Mouse (Mus musculus) heart, postnatal 36 days (tissue): ENCODE data around the gene Cxcl14. TPM values are rescaled to one million over a fixed set of nuclear protein-coding genes. Genes with fewer than 3 reads are reported as not detected.

Source experiments
- DNase-seq, 2 experiments: peaks; one replicate each; pipeline ENCODE4 v3.0.0; 2021 to 2022
- intact Hi-C: fragments of 180-260 bp; cut with DNase I; formaldehyde crosslinking; loops from one replicate; pipeline ENCODE4 v1.15.1; 2025
- total RNA-seq, 2 experiments: library from RNA; stranded (reverse); gene quantifications; 2 replicates each; pipeline ENCODE4 v1.2.3; 2021

The Cxcl14 gene
- total RNA-seq, 2 experiments from 2014 or later = 3.1 to 5.9 TPM

- no peak for DNase-seq
- intact Hi-C loops = no loop called here
Observed at GRCm38 (mm10) chr13:56253379-56253778, 43.0 kb downstream of the Cxcl14 start.

GRCm38 (mm10) chr13:56252783-56253182, 43.6 kb downstream of the Cxcl14 start:
- intact Hi-C loops = no loop called here

DNA sequence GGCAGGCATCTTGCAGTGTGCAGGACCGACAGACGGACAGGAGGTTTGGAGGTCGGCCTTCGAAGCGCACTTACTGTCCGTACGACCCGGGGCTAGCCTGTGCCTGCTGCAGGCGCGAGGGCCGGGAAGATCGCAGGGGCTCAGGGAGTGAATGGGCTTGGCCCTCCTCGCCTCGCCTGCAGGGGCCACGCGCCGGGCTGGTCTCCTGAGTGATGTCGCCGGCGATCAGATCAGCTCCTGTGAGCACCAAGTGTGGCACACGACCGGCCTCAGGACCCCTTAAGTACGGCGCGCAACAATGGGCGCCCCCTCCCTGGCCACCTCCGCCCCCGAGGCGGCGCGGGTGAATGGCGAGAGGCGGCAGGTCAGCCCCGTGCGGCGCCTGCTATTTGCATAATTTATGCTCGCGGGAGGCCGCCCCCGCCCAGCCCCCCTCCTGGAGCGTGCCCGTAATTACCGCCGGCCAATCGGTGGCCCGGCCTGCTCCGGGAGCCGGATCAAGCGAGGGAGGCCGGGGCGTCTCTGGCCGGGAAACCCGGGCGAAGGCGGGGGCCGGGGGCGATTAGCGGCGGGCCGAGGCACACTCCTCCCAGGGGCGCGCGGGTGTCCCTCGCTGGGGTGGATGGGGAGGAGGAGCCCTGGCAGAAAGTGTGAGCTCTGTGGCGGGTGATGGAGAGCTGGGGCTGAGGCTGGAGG, 44.3 kb downstream of the Cxcl14 start, which contains the start of gene Neurog1:
Gene Neurog1, minus strand, starts transcription at position 240 of the 696 bp plus-strand sequence.
- intact Hi-C loops = no loop called here
- no peak for DNase-seq

More at GRCm38 (mm10) chr13:56252783-56253182, 43.6 kb downstream of the Cxcl14 start:
- DNase-seq = no peak

GRCm38 (mm10) chr13:56251176-56251923, 45.0 kb downstream of the Cxcl14 start:
- intact Hi-C loops = no loop called here

GRCm38 (mm10) chr13:56250551-56251161, 45.7 kb downstream of the Cxcl14 start:
- intact Hi-C loops = no loop called here
- DNase-seq = no peak

More at GRCm38 (mm10) chr13:56251176-56251923, 45.0 kb downstream of the Cxcl14 start:
- DNase-seq = no peak

DNA sequence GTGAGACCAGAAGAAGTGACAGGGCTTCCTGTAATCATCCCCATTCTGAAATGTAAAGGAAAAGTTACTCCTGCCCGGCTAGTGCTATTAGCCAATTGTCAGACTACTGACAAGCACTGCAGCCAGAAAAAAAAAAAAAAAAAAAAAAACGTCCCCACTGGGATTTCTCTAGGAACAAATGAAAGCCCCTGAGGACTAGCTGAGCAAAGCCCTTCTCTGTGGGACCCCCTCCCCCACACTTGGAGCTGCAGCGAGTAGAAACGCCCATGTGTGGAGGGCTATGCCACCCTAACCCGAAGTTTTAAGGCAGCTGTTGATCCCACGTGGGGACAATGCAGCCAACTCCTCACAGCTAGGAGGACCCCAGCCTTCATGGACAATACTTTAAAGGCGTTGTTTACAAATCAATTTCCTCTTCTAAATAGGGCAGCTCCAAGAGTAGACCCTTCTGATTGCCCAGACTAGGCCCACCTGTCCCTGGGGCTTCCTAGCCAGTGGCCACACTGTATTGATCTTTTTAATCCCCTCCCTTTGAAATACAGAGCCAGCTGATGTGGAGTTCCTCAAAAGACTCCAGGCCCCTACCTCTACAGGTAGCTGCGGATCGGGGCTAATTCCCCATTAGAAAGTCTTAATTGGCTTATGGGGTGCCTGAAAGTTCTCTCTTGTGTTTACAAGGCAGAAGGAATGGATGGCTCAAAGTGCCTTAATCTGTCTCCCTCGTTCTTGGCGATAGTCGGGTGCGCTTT, 46.6 kb downstream of the Cxcl14 start:
- intact Hi-C loops = no loop called here
- DNase-seq = no peak

DNA sequence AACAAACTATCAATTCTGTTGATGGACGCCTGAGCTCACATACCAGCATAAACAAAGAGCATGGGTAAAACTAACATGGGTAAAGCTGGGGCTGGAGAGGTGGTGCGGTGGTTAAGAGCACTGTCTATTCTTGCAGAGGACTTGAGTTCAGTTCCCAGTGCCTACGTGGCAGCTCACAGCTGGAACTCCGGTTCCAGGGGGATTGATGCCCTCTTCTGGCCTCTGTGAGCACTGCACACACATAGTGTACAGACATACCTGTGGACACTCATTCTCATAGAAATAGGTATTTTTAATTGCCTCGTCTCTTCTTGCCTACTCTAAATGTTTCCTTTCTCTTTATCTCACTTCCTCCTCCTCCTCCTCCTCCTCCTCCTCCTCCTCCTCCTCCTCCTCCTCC, 53.2 kb downstream of the Cxcl14 start:
- intact Hi-C loops = no loop called here
- DNase-seq = no peak

- intact Hi-C loops = no loop called here
- no peak for DNase-seq
Observed at GRCm38 (mm10) chr13:56240012-56240770, 56.2 kb downstream of the Cxcl14 start.

Other genes with a start within 250 kb of the Cxcl14 start
- 10 to 100 TPM; 45.2 to 50.3 TPM for gene H2afy, start 160.2 kb downstream of the Cxcl14 start, total RNA-seq
- 1 to 10 TPM; 1.3 to 1.7 TPM for gene Tifab, start 117.7 kb downstream of the Cxcl14 start, total RNA-seq
- not detected for gene Neurog1, start 44.4 kb downstream of the Cxcl14 start, total RNA-seq
- gene Gm3045, start 130.0 kb upstream of the Cxcl14 start, total RNA-seq = not detected
- under 1 TPM in 1 of 2 experiments, not detected in 1; 0.17 TPM for gene Slc25a48, start 141.8 kb upstream of the Cxcl14 start, total RNA-seq
- not detected for gene Il9, start 185.7 kb upstream of the Cxcl14 start, total RNA-seq
- gene Fbxl21, start 225.9 kb upstream of the Cxcl14 start, total RNA-seq = under 1 TPM; 0.58 to 0.60 TPM